Mouse (Mus musculus) embryonic facial prominence, embryonic 11.5 days (tissue): ENCODE measurements at regions not wholly inside any gene's neighbourhood (a gene's known extent, or its start where the extent isn't known, plus 50 kb on each side); places are given as distances from the start of the nearest gene placed in this dataset.
"Not testable (repeated sequence)": the region's sequence is repeated elsewhere in the genome, so short reads cannot be mapped to it uniquely, and the experiment has no call there.

Source experiments
- ATAC-seq: fragments of 200-750 bp; cut with Nextera tagmentation; replicated peaks from 2 replicates; pipeline ENCODE4 v1.8.0; 2017; ENCODE audit warnings: low read depth; ENCODE audit not compliant: insufficient number of reproducible peaks, low FRiP score, low TSS enrichment
- DNase-seq: peaks from one replicate; pipeline ENCODE4 v3.0.0-alpha.2; 2015; ENCODE audit warnings: low spot score
- H3K27ac ChIP-seq: fragments of 300-500 bp; sonication (generic); replicated peaks from 2 replicates; pipeline ENCODE4 v1.5.1; 2014; ENCODE audit warnings: mild to moderate bottlenecking, low read depth, low read length, control low read depth
- H3K27me3 ChIP-seq: fragments of 300-500 bp; sonication (generic); 2 replicates; pipeline ENCODE4 v1.6.1; 2014; ENCODE audit warnings: mild to moderate bottlenecking, low read length, moderate library complexity, mixed read lengths; ENCODE audit not compliant: control insufficient read depth, insufficient read depth
- H3K36me3 ChIP-seq: fragments of 300-500 bp; sonication (generic); replicated peaks from 2 replicates; pipeline ENCODE4 v1.6.1; 2014; ENCODE audit warnings: low read depth, mild to moderate bottlenecking, low read length, moderate library complexity, mixed read lengths; ENCODE audit not compliant: control insufficient read depth, insufficient read depth
- H3K4me1 ChIP-seq: fragments of 300-500 bp; sonication (generic); 2 replicates; pipeline ENCODE4 v1.6.1; 2014; ENCODE audit warnings: low read length, mixed read lengths; ENCODE audit not compliant: control insufficient read depth, insufficient read depth
- H3K4me2 ChIP-seq: fragments of 300-500 bp; sonication (generic); 2 replicates; pipeline ENCODE4 v1.6.1; 2014; ENCODE audit warnings: low read depth, mild to moderate bottlenecking, control low read depth, low read length, moderate library complexity
- H3K4me3 ChIP-seq: fragments of 300-500 bp; sonication (generic); 2 replicates; pipeline ENCODE4 v1.5.1; 2014; ENCODE audit warnings: low read depth, low read length, control low read depth
- H3K9ac ChIP-seq: fragments of 300-500 bp; sonication (generic); replicated peaks from 2 replicates; pipeline ENCODE4 v1.6.1; 2014; ENCODE audit warnings: mild to moderate bottlenecking, control low read depth, low read length
- H3K9me3 ChIP-seq: fragments of 300-500 bp; sonication (generic); replicated peaks from 2 replicates; pipeline ENCODE4 v1.6.1; 2016; ENCODE audit warnings: mild to moderate bottlenecking, low read length, inconsistent platforms, mixed read lengths; ENCODE audit not compliant: control insufficient read depth
- WGBS: fragments of 180-500 bp; shearing (Covaris S2); extraction: QIAGEN DNeasy Blood & Tissue Kit; methylation state at CpG from one replicate; pipeline ENCODE4 v1.1.7; 2014; 5-methylcytosine and 5-hydroxymethylcytosine counted together

- H3K4me1 ChIP-seq = no peaks in the 10 kb centered on the region; the same call in 1 of the 2 replicates
- no peak overlapping the region for H3K4me3 ChIP-seq
- 29% methylated on average over 6 of the region's 6 CpGs for WGBS
- ATAC-seq (peak; percentile 92), DNase-seq (peak; percentile 88)
- H3K36me3 ChIP-seq = no peaks in the 10 kb centered on the region
- H3K4me2 ChIP-seq = no peak overlapping the region
- H3K27me3 ChIP-seq = no peaks in the 10 kb centered on the region
- H3K9me3 ChIP-seq = no peaks in the 10 kb centered on the region
- no peak overlapping the region for H3K9ac ChIP-seq
- H3K27ac ChIP-seq = peak overlapping the region; percentile 52; the same call in 1 of the 2 replicates
These were observed 122.1 kb upstream of the Gm21897 start for GRCm38 (mm10) chr16:15194926-15195711.

GRCm38 (mm10) chr16:15195931-15196330 lies 121.3 kb upstream of the Gm21897 start:
- peak overlapping the region; percentile 52; the same call in 1 of the 2 replicates for H3K27ac ChIP-seq
- not testable (repeated sequence) for H3K4me1 ChIP-seq, H3K27me3 ChIP-seq, H3K9ac ChIP-seq, H3K9me3 ChIP-seq, ATAC-seq, H3K4me3 ChIP-seq, H3K36me3 ChIP-seq, H3K4me2 ChIP-seq, DNase-seq
- 90% methylated on average over 6 of the region's 12 CpGs for WGBS

GRCm38 (mm10) chr16:15196855-15197254 lies 120.4 kb upstream of the Gm21897 start:
- Histone ChIP-seq H3K4me3 (no peak overlapping the region), H3K9ac (no peak overlapping the region), H3K27me3 (no peaks in the 10 kb centered on the region), H3K27ac (no peak overlapping the region), H3K4me2 (no peak overlapping the region), H3K4me1 (no peaks in the 10 kb centered on the region; the same call in 1 of the 2 replicates), H3K36me3 (no peaks in the 10 kb centered on the region), H3K9me3 (no peaks in the 10 kb centered on the region)
- ATAC-seq (no peak), DNase-seq (no peak)

GRCm38 (mm10) chr16:15215921-15216320 lies 101.3 kb upstream of the Gm21897 start:
- Histone ChIP-seq H3K4me2 (no peak overlapping the region), H3K27ac (no peak overlapping the region), H3K9ac (no peak overlapping the region), H3K27me3 (no peaks in the 10 kb centered on the region), H3K9me3 (no peaks in the 10 kb centered on the region), H3K4me3 (no peak overlapping the region), H3K4me1 (no peaks in the 10 kb centered on the region), H3K36me3 (no peaks in the 10 kb centered on the region)
- ATAC-seq (no peak), DNase-seq (no peak)
- 93% methylated on average over 2 of the region's 2 CpGs for WGBS

GRCm38 (mm10) chr16:15220961-15221547 lies 96.2 kb upstream of the Gm21897 start:
- ATAC-seq = peak; percentile 70; the same call in 1 of the 2 replicates
- peak; percentile 80 for DNase-seq
- Histone ChIP-seq H3K9me3 (no peaks in the 10 kb centered on the region), H3K9ac (no peak overlapping the region), H3K4me3 (no peak overlapping the region), H3K36me3 (no peaks in the 10 kb centered on the region), H3K4me1 (no peaks in the 10 kb centered on the region), H3K27ac (no peak overlapping the region; the same call in 1 of the 2 replicates), H3K27me3 (no peaks in the 10 kb centered on the region), H3K4me2 (no peak overlapping the region)
- WGBS = 52% methylated on average over 4 of the region's 4 CpGs

GRCm38 (mm10) chr16:15237836-15238235 lies 79.4 kb upstream of the Gm21897 start:
- Histone ChIP-seq H3K4me2 (no peak overlapping the region), H3K4me1 (no peaks in the 10 kb centered on the region), H3K9ac (no peak overlapping the region), H3K9me3 (no peaks in the 10 kb centered on the region), H3K27ac (no peak overlapping the region), H3K27me3 (no peaks in the 10 kb centered on the region), H3K4me3 (no peak overlapping the region), H3K36me3 (no peaks in the 10 kb centered on the region)
- DNase-seq = no peak
- ATAC-seq = no peak

- Histone ChIP-seq H3K27me3 (no peaks in the 10 kb centered on the region), H3K4me3 (no peak overlapping the region), H3K36me3 (no peaks in the 10 kb centered on the region), H3K27ac (no peak overlapping the region), H3K9ac (no peak overlapping the region), H3K9me3 (no peaks in the 10 kb centered on the region), H3K4me1 (no peaks in the 10 kb centered on the region), H3K4me2 (no peak overlapping the region)
- no peak for ATAC-seq
- DNase-seq = no peak
These were observed 78.8 kb upstream of the Gm21897 start for GRCm38 (mm10) chr16:15238449-15238848.

- no peak overlapping the region for H3K4me3 ChIP-seq
- no peak overlapping the region for H3K9ac ChIP-seq
- H3K27ac ChIP-seq = no peak overlapping the region
- H3K27me3 ChIP-seq = no peaks in the 10 kb centered on the region
- DNase-seq (no peak), ATAC-seq (no peak)
- H3K36me3 ChIP-seq = no peaks in the 10 kb centered on the region
- H3K9me3 ChIP-seq = no peaks in the 10 kb centered on the region
- no peak overlapping the region for H3K4me2 ChIP-seq
- H3K4me1 ChIP-seq = no peaks in the 10 kb centered on the region
These were observed 67.1 kb upstream of the Gm21897 start for GRCm38 (mm10) chr16:15250186-15250585.
